Mouse (Mus musculus): ENCODE measurements around the gene Cadps.

GRCm38 (mm10) chr14:12837902-12838301, 15.0 kb upstream of the Cadps start:
- TF ChIP-seq USF1 (IDR thresholded peaks at IDR 0.05; ENCODE audit: low read depth) (no peak), CTCF (IDR thresholded peaks at IDR 0.05; ENCODE audit: control insufficient read depth, insufficient read depth, insufficient read length) (no peak)
